Mouse (Mus musculus): ENCODE measurements at regions not wholly inside any gene's neighbourhood (a gene's known extent, or its start where the extent isn't known, plus 50 kb on each side); places are given as distances from the start of the nearest gene placed in this dataset.
"Not testable (repeated sequence)": the region's sequence is repeated elsewhere in the genome, so short reads cannot be mapped to it uniquely, and the experiment has no call there.

DNA sequence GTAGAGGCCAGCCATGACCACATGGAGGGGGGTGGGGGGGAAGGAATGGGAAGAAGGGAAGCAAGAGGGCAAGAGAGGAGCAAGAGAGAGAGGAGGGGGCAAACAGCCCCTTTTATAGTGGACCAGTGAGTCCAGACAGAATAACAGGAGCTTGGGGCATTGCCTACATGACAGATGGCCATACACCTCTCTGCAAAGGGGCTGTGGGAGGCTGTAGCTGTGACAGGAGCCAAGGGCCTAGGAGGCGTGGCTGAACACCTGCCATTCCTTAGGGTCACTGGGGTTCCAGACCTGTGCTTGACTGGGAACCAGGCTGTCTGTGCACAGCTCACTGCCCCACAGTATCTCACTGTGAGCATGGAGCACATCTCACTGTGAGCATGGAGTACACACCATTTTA lies 157.0 kb upstream of the Ipo5 start:
- DNase-seq (ENCODE audit: low read depth, low spot score) = no peak

DNA sequence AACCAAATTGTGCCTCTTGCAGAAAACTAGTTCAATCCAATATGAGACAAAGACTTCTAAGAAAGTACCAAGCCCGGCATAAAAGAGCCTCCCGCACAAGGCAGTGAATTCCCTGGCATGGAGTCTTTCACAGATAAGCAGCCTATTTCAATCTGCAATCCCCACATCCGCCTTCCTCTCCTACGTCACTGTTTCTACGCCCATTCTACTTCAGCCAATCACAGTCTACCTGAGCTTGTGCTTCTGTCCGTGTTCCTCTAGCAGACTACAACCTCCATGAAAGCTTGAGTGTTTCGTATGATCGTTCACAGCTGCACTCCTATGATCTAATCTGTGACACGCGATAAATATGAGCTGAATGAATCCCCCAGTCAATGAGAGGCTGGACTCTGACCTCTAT lies 155.6 kb upstream of the Ipo5 start:
- no peak for DNase-seq (ENCODE audit: low read depth, low spot score)

DNA sequence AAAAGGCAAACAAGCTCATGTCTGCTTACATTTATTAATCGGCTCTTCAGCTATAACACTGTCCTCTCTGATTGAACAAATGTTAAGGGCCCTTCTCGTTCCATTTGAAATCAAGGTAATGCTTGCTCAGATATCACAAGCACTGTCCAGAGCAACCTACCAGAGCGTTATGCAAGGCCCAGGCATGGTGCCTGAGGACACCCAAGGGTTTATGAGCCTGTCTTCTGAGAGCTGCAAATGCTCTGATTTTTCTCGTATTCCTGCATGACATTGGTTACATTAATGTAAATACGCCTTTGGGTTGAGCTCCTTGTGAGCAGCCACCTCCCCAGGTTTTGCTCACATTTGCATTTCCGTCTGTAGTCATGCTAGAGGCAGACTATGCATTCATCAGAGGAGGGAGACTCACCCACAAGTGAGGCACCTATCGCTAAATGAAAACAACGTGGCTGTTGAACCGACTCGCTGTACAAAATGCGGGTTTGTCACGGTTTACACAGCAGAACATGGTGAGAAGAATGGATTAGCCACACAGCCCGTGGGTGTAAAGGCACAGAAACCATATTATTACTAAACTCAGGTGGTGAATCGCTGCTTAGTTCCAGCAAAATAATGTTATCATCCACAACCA lies 152.7 kb upstream of the Ipo5 start:
- DNase-seq (ENCODE audit: low read depth, low spot score) = no peak

DNA sequence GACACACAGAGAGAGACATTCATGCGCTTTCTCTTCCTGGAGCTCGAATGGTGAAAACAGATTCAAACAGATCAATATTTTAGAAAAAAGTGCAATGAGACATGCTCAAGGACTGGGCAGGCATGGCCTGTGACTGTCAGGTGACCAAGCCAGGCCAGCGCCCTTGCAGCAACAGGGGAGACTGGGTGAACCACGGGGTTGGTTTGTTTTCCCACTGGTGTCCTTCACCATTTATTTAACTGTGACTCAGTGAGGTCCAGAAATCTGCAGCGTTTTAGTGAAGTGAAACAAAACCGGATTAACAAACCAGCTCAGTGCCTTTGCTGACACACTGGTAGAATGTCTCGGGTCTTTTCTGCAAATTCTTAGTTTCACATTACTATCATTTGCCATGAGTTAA lies 148.9 kb upstream of the Ipo5 start:
- DNase-seq (ENCODE audit: low read depth, low spot score) = no peak

DNA sequence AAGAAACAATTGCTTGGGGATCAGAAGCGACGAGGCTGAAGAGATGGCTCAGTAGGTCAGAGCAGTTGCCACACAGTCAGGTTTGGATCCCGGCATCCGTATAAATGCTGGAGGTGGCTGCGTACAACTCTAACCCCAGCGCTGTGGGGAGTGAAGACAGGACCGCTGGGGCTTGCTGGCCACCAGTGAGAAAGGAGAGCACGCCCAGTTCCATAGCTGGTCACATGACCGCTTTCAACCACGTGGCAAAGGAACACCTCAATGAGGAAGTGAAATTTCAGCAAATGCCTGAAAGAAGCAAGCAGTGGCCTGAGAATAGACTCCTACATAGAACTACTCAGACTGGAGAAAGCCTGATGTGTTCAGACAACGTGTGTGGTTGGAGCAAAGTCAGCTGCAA lies 148.3 kb upstream of the Ipo5 start:
- DNase-seq (ENCODE audit: low read depth, low spot score) = no peak

DNA sequence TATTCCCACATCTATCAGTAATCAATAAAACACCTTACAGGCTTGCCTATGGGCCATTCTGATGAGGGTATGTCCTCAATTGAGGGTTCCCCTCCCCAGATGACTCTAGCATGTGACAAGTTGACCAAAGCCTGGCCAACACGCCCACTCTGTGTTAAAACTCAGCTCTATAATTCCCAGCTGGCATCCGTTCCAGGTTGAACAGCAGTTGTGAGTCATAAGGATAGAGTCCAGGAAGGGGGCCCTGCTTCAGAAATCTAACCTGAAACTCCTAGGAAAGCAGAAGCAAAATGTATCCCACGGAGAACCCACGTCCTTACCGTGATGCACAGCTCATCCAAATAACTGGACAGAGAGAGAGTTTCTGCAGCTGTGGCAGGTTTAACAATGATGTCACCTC lies 147.2 kb upstream of the Ipo5 start:
- no peak for DNase-seq (ENCODE audit: low read depth, low spot score)

DNA sequence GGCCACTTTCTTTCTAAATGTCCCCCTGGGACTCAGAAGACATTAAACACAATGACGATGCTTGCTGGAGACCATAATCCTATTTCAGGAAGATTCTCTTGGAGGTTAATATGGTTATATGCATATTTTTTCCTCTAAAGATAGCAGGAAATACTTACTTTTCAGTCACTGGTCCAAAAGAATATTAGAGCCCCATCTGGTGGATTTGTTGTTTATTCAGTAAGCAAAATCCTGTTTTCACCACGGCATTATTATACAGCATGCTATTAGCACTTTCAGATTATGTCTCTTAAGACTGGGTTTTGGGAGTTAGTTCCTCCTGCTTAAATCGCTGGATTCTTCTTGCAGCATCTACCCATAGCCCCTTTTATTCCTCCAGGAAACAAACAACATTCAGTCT lies 146.6 kb upstream of the Ipo5 start:
- no peak for DNase-seq (ENCODE audit: low read depth, low spot score)

DNA sequence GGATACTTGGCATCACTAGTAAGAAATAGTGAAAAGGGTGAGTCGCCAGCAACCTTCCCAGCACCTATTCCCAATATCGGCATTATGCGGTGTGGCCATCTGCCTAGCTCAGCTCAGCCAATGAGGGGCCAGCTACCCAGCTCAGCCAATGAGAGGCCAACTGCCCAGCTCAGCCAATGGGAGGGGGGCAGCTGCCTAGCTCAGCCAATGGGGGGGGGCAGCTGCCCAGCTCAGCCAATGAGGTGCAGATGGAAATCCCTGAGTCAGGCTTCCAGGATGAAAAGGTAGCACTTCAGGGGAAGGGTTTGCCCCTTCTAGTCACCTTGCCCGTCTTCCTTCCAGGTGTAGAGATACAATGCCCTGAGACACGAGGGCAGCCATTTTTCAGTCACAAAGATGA lies 144.6 kb upstream of the Ipo5 start:
- peak; percentile 63 for DNase-seq (ENCODE audit: low read depth, low spot score)

DNA sequence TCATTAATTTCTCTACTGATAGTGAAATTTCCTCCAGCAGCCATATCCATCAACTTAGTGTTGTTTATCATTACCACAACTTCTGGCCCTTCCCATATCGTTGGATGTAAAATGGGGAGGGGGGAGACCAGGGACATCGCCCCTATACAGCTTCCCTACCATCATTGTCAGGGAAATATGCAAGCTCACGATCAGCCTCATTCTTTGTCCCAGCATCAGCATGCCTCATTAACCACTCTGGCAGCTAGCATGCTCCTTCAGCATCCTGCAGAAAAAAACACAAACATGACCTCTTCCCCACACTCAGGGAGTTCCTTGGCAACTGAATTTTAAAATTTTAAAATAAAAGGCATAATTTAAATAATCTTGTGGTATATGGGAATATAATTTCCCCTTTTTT lies 140.4 kb upstream of the Ipo5 start:
- DNase-seq (ENCODE audit: low read depth, low spot score) = no peak

DNA sequence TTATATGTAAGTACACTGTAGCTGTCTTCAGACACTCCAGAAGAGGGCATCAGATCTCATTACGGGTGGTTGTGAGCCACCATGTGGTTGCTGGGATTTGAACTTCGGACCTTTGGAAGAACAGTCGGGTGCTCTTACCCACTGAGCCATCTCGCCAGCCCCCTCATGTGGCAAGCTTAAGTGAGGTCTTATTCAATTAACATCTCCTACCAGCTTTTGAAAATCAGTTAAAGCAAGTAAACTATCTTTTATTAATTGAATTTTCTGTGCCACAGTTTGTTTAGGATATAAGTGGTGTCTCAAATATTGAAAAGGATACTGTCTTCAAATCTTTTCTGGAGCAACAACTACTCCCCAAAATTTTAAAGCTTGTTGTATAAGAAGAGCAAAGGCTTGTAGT lies 138.0 kb upstream of the Ipo5 start:
- DNase-seq (ENCODE audit: low read depth, low spot score) = not testable (repeated sequence)

DNA sequence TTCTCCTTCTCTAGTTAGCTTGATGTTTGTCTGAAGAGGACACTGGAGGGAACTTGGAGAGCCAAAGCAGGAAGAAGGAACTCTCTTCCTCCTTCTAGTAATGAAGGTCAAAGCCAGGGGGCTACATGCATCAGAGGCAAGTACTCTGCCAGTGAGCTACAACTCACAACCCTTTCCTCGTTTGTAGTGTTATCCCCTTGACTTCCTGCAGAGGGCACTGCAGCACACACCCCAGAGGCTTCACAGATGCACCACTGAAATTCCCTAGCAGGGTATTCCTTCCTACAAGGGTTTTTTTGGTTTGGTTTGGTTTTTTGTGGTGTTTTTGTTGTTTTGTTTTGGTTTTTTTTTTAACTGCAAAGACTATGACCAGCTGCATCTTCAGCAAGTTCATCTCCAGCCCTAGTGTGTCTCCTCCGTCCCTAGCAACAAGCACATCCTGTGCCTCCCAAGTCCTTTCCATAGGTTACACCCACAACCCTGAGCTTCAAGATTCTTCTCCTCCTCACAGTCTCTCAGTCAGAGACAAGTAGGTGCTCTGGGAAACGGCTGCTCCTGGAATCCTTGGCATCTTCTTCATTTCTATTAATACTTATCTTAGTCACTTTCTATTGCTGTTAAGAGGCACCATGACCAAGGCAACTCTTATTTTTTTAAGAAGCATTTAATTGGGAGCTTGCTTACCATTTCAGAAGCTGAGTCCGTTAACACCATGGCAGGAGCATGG lies 119.0 kb upstream of the Ipo5 start:
- peak; percentile 82 for DNase-seq (ENCODE audit: low read depth, low spot score)

DNA sequence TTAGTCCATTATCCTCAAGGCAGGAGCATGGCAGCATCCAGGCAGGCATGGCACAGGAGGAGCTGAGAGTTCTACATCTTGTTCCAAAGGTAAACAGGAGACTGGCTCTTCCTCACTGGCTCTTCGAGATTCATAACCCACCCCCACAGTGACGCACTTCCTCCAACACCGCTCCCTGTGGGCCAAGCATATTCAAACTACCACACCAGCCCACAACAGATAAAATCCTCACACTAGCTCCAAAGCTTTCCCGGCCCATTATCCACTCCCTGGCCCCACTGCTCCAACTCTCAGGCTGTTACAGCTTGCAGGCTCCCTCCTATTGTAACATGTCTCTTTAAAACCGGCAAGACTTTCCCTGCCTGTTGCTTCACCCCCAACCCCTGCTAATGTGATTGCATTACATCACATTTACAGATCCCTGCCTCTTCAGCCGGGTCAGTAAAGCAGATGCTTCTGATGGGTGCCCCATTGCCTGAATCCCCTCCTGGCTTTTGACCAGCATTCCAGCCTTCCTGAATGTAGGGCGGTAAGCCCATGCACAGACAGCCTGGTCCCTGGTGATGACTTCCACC lies 113.0 kb upstream of the Ipo5 start:
- DNase-seq (ENCODE audit: low read depth, low spot score) = peak; percentile 37

DNA sequence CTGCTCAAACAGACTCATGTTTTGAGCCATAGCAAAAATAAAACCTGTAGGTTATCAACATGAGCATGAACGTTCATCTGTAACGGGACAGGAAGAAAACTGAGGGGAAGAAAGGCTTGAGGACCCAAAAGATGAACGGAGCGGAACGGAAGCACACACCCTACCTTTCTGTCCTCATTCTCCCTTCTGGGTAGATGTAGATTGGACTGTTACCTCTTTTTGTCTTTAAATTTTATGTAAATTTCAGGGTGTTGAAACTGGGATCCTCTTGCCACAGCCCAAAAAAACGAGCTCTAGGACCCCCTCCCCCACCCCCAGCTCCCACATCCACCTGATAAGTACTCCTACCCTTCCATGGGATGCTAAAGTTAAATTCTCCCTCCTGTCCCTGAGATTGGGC lies 107.8 kb upstream of the Ipo5 start:
- DNase-seq (ENCODE audit: low read depth, low spot score) = peak; percentile 78

DNA sequence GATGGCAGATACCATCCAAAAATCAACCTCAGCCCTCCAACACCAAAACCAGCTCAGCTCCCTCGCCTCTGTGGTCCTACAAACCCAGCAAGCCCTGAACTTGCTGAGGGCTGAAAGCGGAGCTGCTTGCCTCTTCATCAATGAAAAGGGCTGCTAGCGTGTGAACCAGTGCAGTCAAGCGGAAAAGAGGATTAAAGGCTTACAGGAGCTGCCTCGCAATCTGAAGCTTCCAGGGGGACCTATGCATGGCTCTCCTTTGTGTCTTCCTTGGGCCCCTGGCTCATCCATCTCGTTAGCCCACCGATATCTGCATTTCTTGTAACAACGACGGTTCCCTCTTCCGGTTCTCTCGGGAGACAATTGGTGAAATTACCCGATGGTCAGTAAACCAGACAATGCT lies 107.3 kb upstream of the Ipo5 start:
- DNase-seq (ENCODE audit: low read depth, low spot score) = peak; percentile 96

DNA sequence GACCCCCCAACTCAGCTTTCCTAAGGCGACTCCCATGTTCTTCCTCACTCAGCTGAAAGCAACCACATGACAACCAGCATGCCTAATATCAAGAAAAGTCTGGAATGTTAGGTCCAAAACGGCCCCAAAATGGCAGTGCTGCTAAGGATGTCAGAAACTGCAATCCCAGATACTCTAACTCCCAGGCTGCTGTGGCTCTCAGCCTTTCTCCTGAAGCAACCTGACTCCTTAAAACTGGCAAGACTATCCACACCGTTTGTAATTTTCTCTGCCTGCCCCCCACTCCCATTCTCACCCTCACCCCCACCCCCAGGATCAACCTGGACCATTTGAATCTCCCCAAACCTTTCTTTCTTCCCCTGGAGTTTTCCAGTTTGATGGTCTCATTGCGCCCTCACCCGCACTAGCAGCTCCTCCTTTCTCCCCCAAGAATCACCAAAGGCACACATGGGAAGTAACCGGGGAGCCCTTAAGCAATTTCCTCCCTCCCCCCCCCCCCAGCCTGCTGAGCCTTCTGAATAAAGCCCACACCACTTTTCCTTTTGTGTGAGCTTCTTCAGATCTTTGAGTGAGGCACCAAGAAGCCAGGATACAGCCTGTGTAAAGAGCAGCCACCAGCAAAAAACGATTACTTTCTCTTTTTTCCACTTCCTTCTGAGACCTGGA lies 106.7 kb upstream of the Ipo5 start:
- DNase-seq (ENCODE audit: low read depth, low spot score) = peak; percentile 21

DNA sequence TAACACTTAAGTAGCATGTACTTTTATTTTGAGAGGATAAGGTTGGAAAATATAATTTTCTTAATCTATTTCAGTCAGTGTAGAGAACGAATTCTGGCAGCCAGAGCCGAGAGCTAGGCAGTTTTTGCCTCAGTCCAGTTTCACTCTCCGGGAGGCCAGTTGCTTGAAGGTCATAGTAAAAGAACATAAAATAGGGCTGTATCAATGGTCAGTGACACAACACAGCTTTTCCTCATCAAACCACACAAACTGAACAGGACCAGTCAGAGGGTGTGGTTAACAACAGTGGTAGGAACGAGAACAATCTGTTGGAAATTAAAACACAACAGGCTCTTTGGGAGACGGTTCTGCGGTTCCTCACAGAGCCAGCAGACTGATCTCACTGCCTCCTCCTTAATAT lies 105.9 kb upstream of the Ipo5 start:
- no peak for DNase-seq (ENCODE audit: low read depth, low spot score)

DNA sequence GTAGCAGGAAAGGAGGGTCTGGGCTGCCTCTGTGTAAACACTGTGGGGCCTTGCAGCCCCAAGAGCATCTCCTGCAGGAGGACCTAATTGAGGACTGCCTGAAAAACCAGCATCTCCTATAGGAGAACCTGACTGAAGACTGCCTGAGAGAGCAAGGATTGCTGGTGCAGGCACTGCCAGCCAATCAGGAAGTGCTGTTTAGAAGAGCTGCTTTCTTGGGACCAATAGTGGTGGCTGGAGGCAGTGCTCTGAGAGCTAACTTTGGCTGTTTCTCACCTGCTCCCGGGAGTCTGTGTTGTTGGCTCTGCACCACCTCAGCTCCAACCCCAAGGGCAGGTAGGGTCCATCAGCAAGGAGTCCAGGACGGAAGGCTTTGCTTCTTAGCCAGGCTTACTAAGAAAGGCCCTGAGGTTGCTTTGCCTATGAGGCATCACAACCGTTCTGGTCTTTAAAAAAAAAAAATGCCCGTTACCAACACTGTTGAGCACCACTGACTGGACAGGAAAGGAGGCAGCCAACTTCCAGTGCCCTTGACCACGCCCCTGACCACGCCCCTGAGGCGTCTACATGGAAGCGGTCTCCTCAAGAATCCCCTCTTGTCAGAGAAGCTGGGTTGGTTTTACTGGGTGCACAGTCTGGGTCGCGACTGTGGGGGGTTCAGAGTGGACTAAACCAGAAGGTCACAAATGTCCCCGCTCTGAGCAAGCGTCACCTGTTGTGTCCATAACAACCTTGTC lies 105.0 kb upstream of the Ipo5 start:
- DNase-seq (ENCODE audit: low read depth, low spot score) = peak; percentile 86

DNA sequence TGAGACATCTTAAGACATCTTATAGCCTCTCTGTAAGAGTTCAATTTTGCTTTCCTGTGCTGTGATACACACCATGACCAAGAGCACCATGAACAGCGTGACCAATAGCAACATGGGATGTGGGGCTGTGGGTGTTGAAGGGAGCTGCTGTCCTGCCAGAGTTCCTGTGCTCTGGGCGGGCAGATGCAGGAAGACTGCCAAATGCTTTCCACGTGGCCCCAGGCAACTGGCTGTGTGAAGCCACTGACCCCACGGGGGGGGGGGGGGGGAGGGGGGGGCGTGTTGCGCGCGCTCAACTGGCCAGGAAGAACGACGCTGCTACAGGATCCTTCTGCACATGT lies 104.5 kb upstream of the Ipo5 start:
- DNase-seq (ENCODE audit: low read depth, low spot score) = peak; percentile 47

DNA sequence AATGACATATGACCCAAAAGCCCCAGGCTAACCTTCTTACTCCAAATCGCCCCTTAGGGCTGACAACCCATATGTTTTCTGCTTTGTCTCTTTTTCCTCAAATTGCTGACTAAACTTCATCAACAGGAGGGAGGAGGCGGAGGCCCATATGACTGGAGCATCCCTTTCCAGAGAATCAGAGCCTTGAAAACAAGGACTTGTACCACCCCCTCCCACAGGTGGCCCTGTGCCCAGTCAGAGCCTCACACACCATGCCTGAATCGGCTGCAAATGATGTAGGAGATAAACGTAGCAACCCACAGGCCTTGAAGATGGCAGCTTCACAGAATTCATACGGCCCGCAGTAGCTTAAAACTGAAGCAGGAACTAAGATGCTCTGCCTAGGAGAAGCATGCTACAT lies 101.7 kb upstream of the Ipo5 start:
- DNase-seq (ENCODE audit: low read depth, low spot score) = no peak

DNA sequence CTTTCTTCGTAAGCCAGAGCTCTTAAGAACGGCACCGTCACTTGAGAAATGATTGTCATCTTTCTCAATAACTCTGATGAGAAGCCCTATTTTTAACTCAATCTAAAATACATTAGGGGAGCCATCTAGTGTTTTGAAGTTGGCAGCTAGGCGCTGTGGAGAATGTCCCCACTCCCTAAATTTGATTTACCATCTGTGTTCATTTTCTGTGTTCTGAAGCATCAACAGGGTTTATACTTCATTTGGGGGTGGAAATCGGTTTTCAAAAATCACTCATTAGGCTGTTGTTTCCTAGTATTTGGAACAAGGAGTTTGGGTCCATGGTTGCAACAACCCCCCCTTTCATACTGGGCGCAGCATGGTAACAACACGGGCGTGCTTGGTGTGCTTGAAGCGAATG lies 97.1 kb upstream of the Ipo5 start:
- no peak for DNase-seq (ENCODE audit: low read depth, low spot score)

DNA sequence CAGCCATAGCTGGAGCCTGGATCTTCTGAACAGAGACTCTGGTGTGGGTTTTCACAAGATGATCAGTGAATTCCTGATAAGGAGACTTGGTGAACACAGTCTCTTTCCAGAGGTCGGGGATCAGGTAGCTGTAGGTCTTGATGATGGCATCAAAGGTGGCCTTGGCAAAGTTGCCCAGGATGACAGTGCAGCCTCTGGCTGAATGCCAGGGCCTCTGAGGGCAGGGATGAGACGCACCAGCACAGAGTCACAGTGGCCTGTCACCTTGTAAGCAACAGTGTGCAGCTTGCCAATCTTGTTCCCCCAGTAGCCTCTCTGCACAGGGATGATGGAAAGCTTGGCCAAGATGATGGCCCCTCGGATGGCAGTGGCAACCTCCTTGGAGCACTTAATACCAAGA lies 95.9 kb upstream of the Ipo5 start:
- not testable (repeated sequence) for DNase-seq (ENCODE audit: low read depth, low spot score)

DNA sequence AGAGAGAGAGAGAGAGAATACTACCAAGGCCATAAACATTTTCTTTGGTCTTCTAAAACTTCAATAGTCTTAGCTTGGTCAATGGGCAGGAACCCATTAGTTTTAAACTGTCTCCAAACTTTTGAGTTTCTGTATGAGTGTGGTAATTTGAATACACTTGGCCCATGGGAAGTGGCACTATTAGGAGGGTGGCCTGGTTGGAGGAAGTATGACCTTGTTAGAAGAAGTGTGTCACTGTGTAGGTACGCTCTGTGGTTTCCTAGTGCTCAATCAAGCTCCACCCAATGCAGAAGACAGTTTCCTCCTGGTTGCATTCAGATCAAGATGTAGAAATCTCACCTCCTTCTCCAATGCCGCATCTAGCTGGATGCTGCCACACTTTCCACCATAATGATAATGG lies 94.5 kb upstream of the Ipo5 start:
- DNase-seq (ENCODE audit: low read depth, low spot score) = no peak
